Comparison of ENCODE assay signal across 8 mouse cellular contexts in genomic region chr11:5445452-5445953, GRCm38 (mm10). TPM values are rescaled to one million over a fixed set of nuclear protein-coding genes. Genes with fewer than 3 reads are reported as not detected.
DNase-seq lines count a peak whose midpoint lies in the region; ATAC-seq lines count a peak whose summit lies in the region.

No protein-coding gene starts in this region.

- H3K27me3 ChIP-seq in embryonic facial prominence, embryonic 10.5 days (replicated peaks; ENCODE audit: low read depth, poor library complexity, severe bottlenecking): peaks cover 21% of the 10 kb centered on the region
- H3K27me3 ChIP-seq in intestine, embryonic 16.5 days (replicated peaks; ENCODE audit: control insufficient read depth, insufficient read depth, low read length): no peaks in the 10 kb centered on the region
- no peaks in the 10 kb centered on the region for H3K27me3 ChIP-seq in midbrain, embryonic 14.5 days (ENCODE audit: control insufficient read depth, insufficient read depth, low read length)

- no peak overlapping the region for H3K27ac ChIP-seq in embryonic facial prominence, embryonic 10.5 days (replicated peaks)
- H3K27ac ChIP-seq in intestine, embryonic 16.5 days (ENCODE audit: low read length): peak overlapping the region; percentile 50
- H3K27ac ChIP-seq in midbrain, embryonic 14.5 days (replicated peaks; ENCODE audit: low read depth, low read length): no peak overlapping the region

- no peaks in the 10 kb centered on the region for H3K9me3 ChIP-seq in embryonic facial prominence, embryonic 10.5 days
- no peaks in the 10 kb centered on the region for H3K9me3 ChIP-seq in intestine, embryonic 16.5 days (ENCODE audit: control insufficient read depth, low read length)
- no peaks in the 10 kb centered on the region for H3K9me3 ChIP-seq in midbrain, embryonic 14.5 days (ENCODE audit: control insufficient read depth, low read length)

- H3K4me1 ChIP-seq in embryonic facial prominence, embryonic 10.5 days: peaks cover 38% of the 10 kb centered on the region
- H3K4me1 ChIP-seq in intestine, embryonic 16.5 days (ENCODE audit: control insufficient read depth, insufficient read depth, low read length): peaks cover 21% of the 10 kb centered on the region
- peaks cover 22% of the 10 kb centered on the region for H3K4me1 ChIP-seq in midbrain, embryonic 14.5 days (ENCODE audit: control insufficient read depth, insufficient read depth, low read length)

- ATAC-seq in intestine, embryonic 16.5 days: peak; percentile 31
- ATAC-seq in midbrain, embryonic 14.5 days (ENCODE audit: low FRiP score, low TSS enrichment): 0 out of 2 replicates have a peak, but pooled peaks have one; percentile 2
- no peak for ATAC-seq in activated CD4-positive, CD25-positive, alpha-beta regulatory T cell, adult 4 months

- DNase-seq in heart, adult 8-10 months (ENCODE audit: low spot score): peak; percentile 32
- no peak for DNase-seq in heart, postnatal 25 days (ENCODE audit: low spot score)
- DNase-seq in embryonic facial prominence, embryonic 10.5 days (ENCODE audit: low spot score): no peak
- no peak for DNase-seq in midbrain, embryonic 14.5 days
- DNase-seq in adrenal gland, adult 18-20 months (ENCODE audit: low spot score in 2 of 2): no peak
- no peak for DNase-seq in cerebellum, adult 8-10 months

- H3K4me2 ChIP-seq in intestine, embryonic 16.5 days (ENCODE audit: low read depth, low read length): peak overlapping the region; percentile 70
- peak overlapping the region; percentile 95 for H3K4me2 ChIP-seq in midbrain, embryonic 14.5 days (ENCODE audit: low read length)

- no peaks in the 10 kb centered on the region for H3K36me3 ChIP-seq in embryonic facial prominence, embryonic 10.5 days (replicated peaks)
- H3K36me3 ChIP-seq in intestine, embryonic 16.5 days (ENCODE audit: control insufficient read depth, insufficient read depth, low read length): no peaks in the 10 kb centered on the region
- no peaks in the 10 kb centered on the region for H3K36me3 ChIP-seq in midbrain, embryonic 14.5 days (ENCODE audit: control insufficient read depth, insufficient read depth, low read length)

- H3K9ac ChIP-seq in intestine, embryonic 16.5 days (ENCODE audit: low read depth, low read length): peak overlapping the region; percentile 70
- H3K9ac ChIP-seq in midbrain, embryonic 14.5 days (replicated peaks; ENCODE audit: low read length): no peak overlapping the region

- H3K4me3 ChIP-seq in embryonic facial prominence, embryonic 10.5 days: peak overlapping the region; percentile 89
- H3K4me3 ChIP-seq in intestine, embryonic 16.5 days (ENCODE audit: low read length): peak overlapping the region; percentile 91
- H3K4me3 ChIP-seq in midbrain, embryonic 14.5 days (replicated peaks; ENCODE audit: low read depth, low read length): peak overlapping the region; percentile 83

- 21% methylated on average over 11 of the region's 11 CpGs for WGBS in embryonic facial prominence, embryonic 10.5 days
- whole genome bisulfite sequencing in intestine, embryonic 16.5 days: 9% methylated on average over 11 of the region's 11 CpGs
- WGBS in midbrain, embryonic 14.5 days: 18% methylated on average over 11 of the region's 11 CpGs

- intact Hi-C loops in heart, postnatal 25 days (cut with DNase I): no loop called here

RNA-seq across cellular contexts. Expression of gene Znrf3, which starts 0.9 kb away (rescaled TPM):
- total RNA-seq in heart, adult 8-10 months (2022): 1 to 10 TPM; 6.2 to 8.4 (median 7.7) TPM
- 1 to 10 TPM; 9.4 to 9.7 TPM for total RNA-seq in heart, postnatal 25 days (2021)
- polyA plus RNA-seq in embryonic facial prominence, embryonic 10.5 days (2016; fragmentation: Nextera tagmentation; extraction: Ambion mirVana): 13.1 and 13.8 TPM in 2 replicates
- 6.8 and 7.3 TPM in 2 replicates for polyA plus RNA-seq in intestine, embryonic 16.5 days (2015; fragmentation: Nextera tagmentation; extraction: Ambion mirVana)
- 7.2 and 7.8 TPM in 2 replicates for polyA plus RNA-seq in midbrain, embryonic 14.5 days (2014; fragmentation: Nextera tagmentation; extraction: Ambion mirVana)
- total RNA-seq in adrenal gland, adult 18-20 months (2021): 10 to 100 TPM; 18.3 to 22.5 TPM
- 10 to 100 TPM; 12.0 to 18.3 TPM for polyA plus RNA-seq in activated CD4-positive, CD25-positive, alpha-beta regulatory T cell, adult 4 months (2017; shearing (Covaris generic))
